Mouse (Mus musculus): ENCODE results near the gene Ptpdc1.

The Ptpdc1 gene

DNA sequence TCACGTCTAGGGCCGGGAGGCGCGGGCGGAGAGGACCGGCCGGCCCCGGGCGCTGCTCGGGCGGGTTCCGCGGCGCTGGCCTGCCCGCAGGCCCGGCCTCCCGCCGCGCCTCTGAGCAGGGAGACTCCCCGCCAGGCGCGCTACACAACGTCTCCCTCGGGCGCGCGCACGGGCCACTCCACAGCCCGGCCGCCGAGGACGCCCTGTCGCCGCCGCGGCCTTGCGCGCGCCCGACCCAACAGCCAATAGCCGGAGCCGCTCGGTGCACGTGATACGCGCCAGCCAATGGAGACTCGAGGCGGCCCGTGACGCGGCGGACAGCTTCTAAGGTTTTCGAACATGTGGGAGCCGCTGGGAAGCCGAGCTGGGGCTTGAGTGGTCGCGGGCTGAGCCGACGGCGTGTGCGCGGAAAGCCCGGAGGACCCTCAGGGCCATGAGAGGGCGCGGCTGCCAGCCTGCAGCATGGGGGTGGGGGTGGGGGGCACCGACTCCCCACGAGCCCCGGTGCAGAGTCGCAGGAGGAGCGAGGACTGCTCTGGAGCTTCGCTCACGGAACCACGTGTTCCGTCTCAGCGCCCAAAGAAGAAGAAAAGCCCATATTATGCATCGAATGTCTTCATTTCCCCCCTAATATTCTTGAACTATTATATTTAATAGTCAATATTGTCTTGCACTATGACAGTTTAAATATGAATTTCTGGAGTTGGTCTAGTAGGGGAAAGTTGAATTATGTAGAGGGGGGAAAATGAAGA is at the start of gene Ptpdc1:
Gene Ptpdc1, minus strand, starts transcription at position 232 of the 752 bp plus-strand sequence.
- DNase-seq: peak; percentile 96

DNA sequence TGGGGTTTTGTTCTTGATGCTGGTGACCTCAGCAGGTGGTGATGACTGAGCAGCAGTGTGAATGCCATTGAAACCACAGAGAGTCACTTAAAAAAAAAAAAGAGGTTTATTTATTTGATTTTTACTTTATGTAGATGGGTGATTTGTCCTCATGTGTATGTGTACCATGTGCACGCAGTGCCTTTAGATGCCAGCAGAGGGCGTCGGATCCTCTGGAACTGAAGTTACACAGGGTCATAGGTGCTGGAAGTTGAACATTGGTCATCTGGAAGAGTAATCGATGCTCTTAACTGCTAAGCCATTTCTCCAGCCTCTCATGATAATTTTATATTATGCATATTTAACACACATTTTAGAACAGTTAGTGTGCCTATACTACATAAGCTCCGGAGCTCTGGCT is 49.1 kb upstream of the Ptpdc1 start:
- no peak for DNase-seq

DNA sequence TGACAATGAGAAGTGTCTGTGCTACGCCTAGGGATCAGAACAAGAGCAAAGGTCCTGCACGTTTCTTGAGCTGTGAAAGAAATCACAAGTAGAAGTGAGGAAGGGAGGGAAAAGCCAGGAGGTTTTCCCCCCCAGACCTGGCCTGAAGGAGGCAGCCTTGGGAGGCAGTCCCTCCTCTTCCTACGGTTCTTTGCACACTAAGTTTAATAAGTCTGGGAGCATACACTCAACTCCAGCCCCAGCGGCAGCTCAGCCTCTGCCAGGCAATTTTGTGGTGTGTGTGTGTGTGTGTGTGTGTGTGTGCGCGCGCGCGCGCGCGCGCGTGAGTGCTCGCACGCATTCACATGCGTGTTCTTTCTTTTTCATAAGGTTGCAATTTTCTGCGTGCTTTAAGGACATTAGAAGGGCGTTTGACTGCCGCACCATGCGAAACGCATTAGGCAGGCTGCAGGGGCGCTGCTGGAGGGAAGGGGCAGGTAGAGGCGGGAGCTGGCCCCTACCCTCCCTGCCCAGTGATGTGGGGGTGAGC is 46.9 kb upstream of the Ptpdc1 start:
- DNase-seq: no peak

DNA sequence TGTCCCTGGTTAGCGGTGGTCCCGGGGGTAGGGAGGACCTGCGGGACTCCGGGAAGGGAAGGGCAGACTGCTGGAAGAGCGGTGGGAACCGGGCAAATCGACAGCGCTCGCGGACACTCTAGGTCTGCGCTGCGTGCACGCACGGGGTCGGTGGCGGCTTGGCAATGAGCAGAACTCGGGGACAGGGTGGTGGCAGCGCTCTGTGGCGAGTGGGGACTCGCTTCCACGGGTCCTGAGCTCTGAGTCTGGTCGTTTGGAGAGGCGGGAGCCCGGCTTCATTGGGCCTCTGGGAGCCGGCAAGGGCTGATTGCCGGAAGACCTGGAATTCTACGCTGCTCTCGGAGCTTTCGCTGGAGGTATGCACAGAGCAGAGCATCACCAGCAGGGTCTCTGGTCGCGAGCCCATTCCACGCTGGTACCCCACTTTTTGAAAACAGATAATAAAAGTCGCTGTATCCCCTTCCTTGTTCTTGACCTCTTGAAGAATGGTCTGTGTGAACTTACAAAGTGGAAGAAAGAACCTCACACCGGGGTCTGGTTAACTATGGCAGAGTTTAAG is 43.6 kb upstream of the Ptpdc1 start:
- DNase-seq: peak; percentile 41

DNA sequence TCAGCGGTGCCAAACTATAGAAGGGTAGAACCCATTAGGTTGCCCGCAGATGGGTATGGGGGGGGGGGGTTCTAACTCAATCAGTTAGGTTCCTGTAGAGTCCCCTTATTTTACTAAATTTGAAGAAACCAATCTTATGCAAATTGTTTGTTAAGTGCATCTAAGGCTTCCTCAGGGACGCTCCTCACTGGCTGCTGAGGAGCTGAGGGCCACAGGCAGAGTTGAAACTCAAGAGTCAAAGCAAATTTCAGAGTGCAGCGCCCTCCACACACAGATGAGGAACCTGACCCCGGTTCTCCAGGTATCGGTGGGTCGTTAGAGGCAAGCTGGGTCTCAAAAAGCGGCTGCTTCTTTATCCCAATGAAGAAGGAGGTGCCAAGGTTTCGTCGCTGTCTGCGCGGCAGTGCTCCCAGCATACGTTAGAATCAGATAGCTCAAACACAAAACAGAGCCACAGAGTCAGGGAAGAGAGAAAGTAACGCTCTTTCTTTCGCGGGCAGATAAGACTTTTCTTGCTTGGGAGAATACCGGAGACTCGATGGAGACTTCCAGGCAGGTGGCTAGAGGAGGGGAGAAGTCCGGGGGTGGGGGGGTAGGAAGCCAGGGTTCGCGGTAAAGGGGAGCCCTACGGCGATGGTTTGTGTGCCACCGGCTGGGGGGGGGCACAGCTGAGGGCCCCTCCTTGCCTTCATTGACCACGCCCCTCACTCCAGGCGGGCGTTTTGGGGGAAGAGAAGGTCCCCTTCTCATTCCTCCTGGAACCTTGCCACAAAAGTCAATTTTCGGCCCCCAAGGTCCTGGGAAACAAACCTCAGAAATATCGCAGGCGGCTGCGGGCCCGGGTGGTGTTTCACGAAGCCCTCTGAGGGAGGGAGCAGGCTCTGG is 42.9 kb upstream of the Ptpdc1 start:
- DNase-seq: no peak

DNA sequence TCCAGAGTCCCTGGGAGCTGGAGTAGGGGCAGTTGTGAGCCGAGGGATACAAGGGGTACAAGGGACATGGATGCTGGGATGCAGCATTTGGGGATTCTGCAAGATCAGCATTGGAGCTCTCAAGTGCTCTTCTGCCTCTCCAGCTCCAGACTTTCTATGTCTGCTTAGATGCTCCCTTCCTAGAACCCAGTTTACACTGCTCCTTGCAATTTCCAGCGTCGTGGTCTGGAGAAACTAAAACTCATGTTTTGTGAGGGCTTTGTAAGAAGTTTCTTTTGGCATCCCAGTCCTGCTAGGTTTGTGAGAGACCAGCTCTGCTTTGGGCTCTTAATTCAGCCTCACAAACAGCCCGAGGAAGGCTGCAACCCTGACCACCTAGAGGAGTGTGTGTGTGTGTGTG is 42.0 kb upstream of the Ptpdc1 start:
- no peak for DNase-seq

DNA sequence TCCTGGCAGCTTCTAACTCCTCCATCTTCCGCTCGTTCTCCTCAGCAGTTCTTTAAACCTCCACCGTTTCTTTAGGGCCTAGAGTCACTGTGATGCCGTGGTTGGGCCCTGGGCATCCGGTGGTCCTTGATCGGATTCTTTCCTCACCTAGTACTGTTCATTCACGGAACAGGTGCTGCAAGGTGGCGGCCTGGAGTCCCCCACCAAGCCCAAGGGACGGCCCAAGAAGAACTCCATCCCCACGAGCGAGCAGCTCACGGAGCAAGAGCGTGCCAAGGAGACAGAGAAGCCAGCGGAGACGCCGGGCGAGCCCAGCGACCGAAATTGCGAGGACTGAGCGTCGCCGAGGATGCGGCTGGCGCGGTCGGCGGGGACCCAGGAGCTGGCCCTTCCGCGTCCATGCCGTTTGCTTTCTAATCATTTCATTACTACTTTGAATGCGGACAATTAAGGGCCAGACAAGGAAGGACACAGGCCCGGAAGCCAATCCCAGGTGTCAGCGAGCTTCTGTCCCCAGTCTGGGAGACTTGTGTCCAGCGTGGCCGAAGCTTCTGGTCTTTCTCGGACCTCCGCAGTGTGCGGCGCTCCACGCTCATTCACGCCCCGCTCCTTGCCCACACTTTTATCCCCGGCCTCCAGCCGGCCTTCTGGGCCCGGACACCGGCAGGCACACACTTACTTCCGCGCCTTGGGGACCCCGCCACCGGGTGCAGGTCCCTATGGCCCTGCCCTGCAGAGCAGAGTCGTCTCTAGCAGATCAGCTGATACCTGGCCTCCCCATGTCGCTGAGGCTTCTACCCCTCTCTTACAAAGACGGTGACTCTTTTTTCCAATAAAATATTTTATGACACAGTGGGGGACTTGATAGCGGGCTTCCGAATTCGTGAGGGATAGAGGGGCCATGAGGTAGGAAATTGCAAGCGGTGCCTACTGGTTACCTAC is 40.5 kb upstream of the Ptpdc1 start:
- no peak for DNase-seq

DNA sequence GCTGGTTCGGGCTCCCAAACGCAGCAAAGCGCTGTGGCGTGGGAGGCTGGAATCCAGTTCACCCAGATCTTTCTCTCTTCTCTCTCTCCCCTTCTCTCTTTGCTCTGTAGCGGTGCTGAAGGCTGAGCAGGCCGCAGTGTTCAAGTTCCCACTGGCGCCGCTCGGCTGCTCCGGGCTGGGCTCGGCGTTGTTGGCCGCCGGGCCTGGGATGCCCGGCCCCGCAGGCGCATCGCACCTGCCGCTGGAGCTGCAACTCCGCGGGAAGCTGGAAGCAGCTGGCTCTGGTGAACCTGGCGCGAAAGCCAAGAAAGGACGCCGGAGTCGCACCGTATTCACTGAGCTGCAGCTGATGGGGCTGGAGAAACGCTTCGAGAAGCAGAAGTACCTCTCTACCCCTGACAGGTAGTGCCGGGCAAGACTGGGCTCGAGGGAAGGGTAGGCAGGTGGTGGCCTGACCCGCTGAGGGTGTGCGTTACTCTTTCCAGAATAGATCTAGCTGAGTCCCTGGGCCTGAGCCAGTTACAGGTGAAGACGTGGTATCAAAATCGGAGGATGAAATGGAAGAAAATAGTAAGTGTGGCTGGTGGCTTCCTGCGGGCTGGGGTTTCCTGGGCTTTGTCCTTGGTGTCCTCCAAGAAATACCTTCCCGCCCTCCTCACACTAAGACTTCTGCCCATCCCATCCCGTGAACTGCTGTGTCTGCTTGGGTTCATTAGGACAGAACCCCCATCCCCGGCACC is 39.6 kb upstream of the Ptpdc1 start:
- DNase-seq: no peak

DNA sequence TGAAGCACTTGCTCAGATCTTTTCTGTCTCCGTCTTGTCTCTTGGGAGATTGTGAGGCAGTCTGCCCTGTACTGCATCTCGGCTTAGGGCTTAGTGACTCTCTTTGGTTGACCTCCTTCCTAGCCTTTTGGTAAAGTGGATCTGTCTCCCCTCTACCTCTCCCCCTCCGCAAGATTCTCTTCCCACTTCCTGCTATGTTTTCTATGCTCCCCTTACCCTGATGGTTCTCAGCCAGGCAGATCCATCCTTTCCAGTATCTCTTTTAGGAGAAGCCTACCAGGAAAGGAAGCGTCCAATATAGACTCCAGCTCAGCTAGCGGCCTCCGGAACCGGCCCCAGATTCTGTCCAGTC is 38.5 kb upstream of the Ptpdc1 start:
- DNase-seq: no peak

DNA sequence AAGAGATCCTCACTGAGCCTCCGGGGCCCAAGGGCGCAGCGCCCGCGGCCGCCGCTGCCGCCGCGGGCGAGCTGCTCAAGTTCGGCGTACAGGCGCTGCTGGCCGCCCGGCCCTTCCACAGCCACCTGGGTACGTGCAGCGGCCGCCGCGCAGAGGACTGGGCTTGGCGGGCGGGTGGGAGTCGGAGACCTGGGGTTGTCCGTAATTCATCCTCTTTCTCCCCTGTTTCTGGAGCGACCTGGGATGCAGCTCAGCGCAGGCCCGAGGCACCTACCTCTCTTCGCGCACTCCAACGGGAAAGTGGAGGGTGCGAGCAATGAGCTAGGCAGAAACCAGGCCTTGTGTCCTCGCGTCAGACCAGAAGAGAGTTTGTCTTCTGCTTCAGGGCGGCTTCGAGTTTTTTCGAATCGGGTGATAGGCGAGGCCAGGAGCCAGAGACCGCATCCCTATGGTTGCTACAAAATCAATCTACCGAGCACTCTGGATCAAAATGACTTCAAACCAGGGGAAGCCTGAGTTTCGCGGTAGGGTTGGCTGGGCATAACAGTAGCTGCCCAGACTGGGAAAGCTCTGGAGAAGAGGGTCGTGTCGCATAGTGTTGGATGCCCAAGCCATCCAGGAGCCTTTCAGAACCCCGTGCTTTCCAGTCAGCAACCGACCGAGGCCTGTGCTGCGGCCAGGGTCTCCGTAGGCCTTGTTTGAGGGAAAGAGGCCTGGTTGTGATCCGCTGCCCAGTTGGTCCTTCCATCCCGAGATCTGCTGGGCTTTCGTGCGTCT is 37.9 kb upstream of the Ptpdc1 start:
- DNase-seq: peak; percentile 36

DNA sequence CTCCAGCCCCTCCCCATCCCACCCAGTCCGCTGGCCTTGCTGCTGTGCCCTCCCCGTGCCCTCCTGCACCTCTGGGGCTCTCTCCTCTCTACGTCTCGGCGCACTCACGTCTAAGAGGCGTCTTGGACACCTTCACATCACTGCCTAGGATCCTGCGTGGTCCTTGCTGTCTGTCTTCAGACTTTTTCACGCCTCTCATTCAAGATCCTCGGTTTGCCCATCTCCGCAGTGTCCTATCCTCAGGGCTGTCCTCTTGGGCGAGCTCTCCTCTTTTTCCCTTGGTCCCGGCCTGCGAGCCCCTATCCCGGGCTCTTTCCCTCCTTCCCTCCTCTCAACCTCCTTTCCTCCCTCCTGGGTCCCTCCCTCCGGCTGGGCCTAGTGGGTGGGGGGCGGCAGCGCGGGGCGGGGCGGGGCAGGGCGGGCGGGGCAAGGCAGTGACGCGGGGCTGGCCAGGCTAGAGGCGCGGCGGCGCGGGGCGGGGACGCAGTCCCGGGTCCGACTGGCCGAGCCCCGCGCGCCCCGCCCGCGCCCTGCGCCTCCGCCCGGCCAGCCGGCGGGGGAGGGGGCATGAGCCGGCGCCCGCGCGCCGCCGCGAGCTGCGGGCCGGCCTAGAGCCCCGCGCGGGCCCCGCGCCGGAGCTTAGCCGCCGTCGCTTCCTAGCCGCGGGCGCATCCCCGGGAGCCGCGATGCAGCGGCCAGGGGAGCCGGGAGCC is 37.1 kb upstream of the Ptpdc1 start, which contains the start of gene Barx1:
Gene Barx1, plus strand, starts transcription at position 568 of the 713 bp plus-strand sequence.
- no peak for DNase-seq

DNA sequence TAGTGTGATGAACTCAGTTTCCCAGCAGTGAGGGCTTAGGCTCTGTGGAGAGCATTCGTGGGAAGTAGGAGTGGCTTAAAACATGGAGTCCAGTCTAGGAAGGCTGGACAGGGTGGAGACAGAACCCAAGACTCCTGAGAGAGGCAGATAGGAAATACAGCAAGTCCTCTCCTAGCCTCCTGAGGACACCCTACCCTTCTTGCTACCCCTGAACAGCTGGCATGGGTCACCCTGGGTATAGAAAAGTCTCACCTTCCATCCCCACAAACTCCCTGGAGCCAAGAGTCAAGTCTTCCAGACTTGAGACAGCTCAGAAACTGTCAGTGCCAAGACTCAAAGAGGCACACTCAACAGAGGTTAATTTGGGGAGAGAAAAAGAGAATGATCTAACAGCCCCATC is 36.1 kb upstream of the Ptpdc1 start:
- DNase-seq: no peak

DNA sequence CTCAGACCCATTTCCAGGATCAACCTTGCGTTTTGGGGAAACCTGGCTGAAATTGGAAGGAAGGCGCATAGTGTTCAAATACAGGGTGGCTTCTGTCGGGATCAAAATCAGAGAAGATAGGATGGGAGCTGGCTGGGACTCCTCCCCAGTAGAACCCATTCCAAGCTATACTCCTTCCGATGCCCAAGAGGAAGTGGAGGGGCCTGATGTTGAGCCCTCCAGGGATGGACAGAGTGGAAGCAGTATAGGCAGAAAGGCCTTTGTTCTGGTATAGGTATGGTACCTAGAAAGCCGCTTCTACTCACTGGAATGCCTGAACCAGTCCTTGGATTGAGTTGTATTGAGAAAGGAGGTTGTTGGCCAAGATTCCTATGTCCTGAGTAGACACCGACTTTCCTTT is 35.3 kb upstream of the Ptpdc1 start:
- no peak for DNase-seq

DNA sequence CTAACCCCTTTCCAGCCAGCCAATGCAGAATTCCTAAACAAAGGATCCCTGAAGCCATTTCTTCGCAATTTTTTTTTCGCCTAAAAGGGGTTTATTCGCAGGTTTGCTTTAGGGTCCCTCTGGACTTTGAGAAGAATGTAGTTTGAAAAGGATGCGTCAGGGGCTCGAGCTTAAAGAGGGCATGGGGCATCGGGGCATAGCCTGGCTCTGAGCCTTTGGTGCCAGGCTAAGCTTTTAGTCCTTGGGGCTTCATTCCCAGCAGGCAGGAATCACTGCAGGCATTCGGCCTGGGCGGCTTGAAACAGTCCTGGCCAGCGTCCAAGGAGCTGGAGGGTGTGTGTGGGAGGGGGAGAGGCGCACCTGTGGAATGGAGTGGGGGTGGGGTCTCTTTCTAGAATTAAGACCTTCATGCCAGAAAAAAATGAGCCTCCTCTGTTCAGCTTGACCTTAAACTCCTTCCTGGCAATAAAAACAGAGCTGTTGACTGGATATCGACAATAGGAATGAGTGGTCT is 34.8 kb upstream of the Ptpdc1 start:
- no peak for DNase-seq

DNA sequence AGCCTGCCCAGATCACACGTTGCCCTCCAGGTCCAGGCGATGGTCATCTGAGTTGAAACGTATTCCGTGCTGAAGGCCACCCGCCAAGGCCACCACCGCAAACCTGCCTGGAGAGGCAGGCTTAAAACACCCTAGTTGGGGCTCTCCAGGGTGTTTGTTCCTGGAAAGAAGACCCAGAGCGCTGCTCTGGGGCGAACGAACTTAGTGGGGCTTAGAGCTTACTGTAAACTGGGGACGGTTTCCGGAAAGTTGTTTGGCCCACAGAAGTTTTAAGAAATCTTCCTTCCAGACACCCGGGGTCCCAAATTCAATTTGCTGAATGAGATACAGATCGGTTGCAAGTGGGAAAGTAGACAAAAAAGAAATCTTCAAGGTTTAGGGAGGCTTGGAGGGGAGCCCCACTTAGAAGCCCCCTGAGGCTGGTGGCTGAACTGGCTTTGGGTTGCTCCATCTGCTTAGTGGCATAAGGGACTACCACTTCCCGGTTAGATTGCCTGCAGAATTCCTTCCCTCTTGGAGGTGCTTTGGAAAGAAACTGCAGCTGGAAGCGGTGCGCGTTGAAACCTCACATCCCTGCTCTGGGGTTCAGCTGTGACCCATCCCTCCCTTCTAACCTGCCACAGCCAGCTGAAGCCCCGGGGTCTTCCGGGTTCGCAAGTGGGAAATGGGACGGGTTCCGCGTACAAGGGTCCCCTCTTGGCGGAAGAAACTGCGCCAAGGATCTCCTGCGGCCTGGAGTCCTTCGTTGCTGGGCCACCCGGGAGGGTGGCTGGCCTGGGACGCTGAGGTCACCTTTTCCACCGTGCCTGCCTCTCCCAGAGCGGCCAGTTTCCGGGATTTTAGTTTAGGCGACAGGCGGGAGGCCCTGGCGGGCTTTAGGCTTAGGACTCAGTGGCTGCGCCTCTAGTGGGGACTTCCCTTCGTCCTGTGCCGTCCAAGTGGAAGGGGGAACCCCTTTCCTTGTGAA is 34.1 kb upstream of the Ptpdc1 start:
- no peak for DNase-seq

DNA sequence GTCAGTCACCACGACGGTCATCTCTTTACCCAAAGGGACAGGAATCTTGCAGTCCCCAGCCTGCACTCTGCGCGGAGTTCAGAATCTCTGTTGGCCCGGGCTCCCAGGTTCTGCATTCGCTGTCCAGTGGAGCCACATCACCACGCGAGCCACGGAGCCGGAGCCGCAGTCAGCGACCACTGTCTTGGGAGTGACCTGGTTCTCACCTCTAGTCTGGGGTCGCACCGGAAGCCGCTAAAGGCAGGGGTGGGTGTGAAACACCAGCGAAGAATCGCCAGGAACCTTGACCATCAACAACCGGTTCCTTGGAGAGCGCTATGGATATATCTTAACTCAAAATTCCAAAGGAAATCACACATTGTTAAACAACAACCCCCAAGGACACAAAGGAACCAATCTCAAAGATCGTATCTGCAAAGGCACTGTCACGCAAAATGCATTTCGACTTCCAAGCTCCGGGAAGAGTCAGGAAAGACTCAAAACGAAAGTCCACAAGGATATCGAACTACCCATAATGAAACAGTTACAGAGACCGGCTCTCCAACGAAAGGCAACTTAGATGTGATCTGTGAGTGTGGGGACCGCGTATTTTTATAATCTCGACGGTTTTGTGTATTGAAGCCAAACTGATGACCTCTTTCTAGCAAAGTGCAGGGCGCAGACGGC is 33.3 kb upstream of the Ptpdc1 start:
- DNase-seq: no peak

DNA sequence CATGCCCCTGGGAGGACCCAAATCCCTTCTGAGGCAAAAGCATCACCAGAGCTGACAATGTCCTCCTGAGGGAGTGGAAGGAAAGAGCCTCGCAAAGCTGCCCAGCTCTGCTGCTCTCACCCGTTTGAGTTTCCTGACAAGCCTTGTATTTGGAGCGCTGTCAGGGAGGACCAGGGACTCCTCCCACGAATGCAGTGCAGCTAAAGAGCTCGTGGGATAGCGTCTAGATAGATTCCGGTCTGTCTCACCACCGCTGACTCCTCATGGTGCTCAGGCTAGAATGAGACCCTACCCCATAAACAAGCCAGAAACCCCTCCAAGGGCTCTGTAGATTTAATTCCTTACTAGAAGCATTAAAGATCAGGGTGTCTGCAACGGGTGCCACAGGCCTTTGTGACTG is 32.3 kb upstream of the Ptpdc1 start:
- no peak for DNase-seq

DNA sequence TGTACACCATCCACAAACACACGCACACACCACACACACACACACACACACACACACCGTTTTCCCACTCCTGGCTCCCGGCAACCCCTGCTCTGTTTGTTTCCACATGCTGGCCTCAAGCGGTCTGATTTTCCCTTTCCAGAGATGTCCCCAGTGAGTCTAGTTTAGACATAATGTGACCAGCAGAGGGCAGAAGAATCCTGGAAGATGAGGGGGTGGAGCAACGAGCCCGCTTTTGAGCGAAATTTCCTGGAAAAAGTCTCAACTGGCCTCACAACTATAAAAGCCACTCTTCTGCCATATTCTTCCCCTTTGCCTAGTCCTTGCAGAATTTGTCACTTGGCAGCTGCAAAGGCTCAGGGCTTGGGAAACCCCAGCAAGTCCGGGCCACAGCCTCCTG is 30.2 kb upstream of the Ptpdc1 start:
- DNase-seq: peak; percentile 47

Measured in thymus, postnatal 4 days (tissue).